Mouse (Mus musculus): ENCODE measurements at regions not wholly inside any gene's neighbourhood (a gene's known extent, or its start where the extent isn't known, plus 50 kb on each side); places are given as distances from the start of the nearest gene placed in this dataset.

DNA sequence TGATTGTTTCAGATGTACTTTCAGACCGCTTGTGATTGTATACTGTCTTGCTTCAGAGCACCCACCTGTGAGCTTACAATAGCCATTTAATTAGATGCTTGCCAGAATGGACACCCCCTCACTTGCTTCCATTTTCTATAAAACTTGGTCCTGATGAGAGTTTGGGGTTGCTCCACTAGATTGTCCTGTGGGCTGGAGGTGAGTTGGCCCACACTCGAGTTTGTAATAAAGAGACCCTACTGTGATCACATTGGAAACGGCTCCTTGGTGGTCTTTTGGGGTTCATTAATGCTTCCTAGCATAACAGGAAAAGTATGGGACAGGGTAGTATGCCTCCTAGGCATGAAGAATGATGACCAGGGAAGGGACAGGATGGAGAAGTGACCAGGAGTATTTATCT is 98.8 kb upstream of the Zfp648 start:
- no peak for DNase-seq
- no peak for TF ChIP-seq CTCF (IDR thresholded peaks at IDR 0.05; ENCODE audit: borderline replicate concordance, insufficient read depth, low read depth, low read length)
- TF ChIP-seq POLR2A (IDR thresholded peaks at IDR 0.05; ENCODE audit: borderline replicate concordance, insufficient read depth, low read length) = no peak
- 56% methylated on average over 3 of the region's 3 CpGs for WGBS
- Histone ChIP-seq H3K27me3 (ENCODE audit: control insufficient read depth, insufficient read depth, low read length) (no peaks in the 10 kb centered on the region), H3K4me3 (replicated peaks; ENCODE audit: insufficient read depth, low read depth, low read length) (no peak overlapping the region), H3K4me1 (ENCODE audit: control insufficient read depth, insufficient read depth, low read length) (peaks cover 9% of the 10 kb centered on the region; the same call in 1 of the 2 replicates), H3K27ac (ENCODE audit: insufficient read depth, low read length) (no peak overlapping the region; the same call in 1 of the 2 replicates)

DNA sequence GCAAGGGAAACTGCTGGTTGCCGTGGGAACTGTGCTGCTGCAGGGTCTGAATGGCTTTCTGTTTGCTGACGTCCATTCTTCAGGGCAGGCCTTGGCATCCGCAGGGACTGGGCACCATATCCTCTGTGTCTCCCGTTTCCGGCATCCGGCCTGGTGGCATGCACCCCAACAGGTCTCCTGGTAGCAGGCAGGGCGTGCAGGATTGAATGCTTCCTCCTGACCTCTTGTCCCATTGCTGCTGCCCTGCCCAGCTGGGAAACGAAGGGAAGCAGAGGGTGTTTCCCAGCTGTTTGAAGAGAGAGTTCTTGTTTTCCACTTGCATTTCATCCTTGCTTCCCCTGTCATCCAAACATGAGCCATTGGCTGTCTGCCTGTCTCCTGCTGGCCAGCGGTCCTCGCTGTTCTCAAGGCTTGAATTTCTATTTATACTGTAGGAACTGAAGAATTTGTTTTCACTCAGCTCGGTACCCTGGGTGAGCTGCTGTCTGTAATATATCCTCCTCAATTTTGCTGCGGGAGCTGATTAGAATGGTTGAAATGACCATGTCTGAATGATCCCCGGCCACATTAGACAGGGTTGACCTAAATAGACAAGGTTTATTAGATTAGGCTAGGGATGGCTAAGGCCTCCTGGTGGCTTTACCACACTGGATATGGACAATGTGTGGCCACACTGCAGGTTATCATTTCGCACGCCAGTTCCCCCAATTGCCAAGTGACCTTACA is 98.0 kb upstream of the Zfp648 start:
- WGBS = 12% methylated on average over 15 of the region's 15 CpGs
- TF ChIP-seq POLR2A (IDR thresholded peaks at IDR 0.05; ENCODE audit: borderline replicate concordance, insufficient read depth, low read length) = no peak
- no peak for TF ChIP-seq CTCF (IDR thresholded peaks at IDR 0.05; ENCODE audit: borderline replicate concordance, insufficient read depth, low read depth, low read length)
- H3K27me3 ChIP-seq (ENCODE audit: control insufficient read depth, insufficient read depth, low read length) = no peaks in the 10 kb centered on the region
- peaks cover 9% of the 10 kb centered on the region; the same call in 1 of the 2 replicates for H3K4me1 ChIP-seq (ENCODE audit: control insufficient read depth, insufficient read depth, low read length)
- peak overlapping the region; percentile 62; the same call in 1 of the 2 replicates for H3K27ac ChIP-seq (ENCODE audit: insufficient read depth, low read length)
- DNase-seq = peak; percentile 65 to 76
- no peak overlapping the region for H3K4me3 ChIP-seq (replicated peaks; ENCODE audit: insufficient read depth, low read depth, low read length)

DNA sequence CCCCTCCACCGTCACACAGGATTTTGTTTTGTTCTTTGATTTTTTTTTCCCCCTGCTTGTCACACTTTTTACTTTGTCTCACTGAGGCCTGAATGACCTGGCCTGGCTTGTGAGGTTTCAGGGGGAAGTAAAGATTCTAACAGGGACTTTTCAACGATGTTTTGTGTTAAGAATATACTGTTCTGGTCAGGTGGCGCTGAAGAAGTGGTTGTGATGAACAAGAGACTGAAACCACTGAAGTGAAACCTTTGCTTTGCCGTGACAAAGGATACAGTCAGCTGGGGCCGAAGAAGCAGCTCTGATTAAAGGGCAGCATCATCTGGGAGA is 97.4 kb upstream of the Zfp648 start:
- no peaks in the 10 kb centered on the region for H3K27me3 ChIP-seq (ENCODE audit: control insufficient read depth, insufficient read depth, low read length)
- TF ChIP-seq CTCF (IDR thresholded peaks at IDR 0.05; ENCODE audit: borderline replicate concordance, insufficient read depth, low read depth, low read length) = no peak
- no peak for TF ChIP-seq POLR2A (IDR thresholded peaks at IDR 0.05; ENCODE audit: borderline replicate concordance, insufficient read depth, low read length)
- DNase-seq = no peak
- 55% methylated on average over 5 of the region's 5 CpGs for WGBS
- no peak overlapping the region for H3K4me3 ChIP-seq (replicated peaks; ENCODE audit: insufficient read depth, low read depth, low read length)
- peaks cover 9% of the 10 kb centered on the region; the same call in 1 of the 2 replicates for H3K4me1 ChIP-seq (ENCODE audit: control insufficient read depth, insufficient read depth, low read length)
- H3K27ac ChIP-seq (ENCODE audit: insufficient read depth, low read length) = peak overlapping the region; percentile 62; the same call in 1 of the 2 replicates

DNA sequence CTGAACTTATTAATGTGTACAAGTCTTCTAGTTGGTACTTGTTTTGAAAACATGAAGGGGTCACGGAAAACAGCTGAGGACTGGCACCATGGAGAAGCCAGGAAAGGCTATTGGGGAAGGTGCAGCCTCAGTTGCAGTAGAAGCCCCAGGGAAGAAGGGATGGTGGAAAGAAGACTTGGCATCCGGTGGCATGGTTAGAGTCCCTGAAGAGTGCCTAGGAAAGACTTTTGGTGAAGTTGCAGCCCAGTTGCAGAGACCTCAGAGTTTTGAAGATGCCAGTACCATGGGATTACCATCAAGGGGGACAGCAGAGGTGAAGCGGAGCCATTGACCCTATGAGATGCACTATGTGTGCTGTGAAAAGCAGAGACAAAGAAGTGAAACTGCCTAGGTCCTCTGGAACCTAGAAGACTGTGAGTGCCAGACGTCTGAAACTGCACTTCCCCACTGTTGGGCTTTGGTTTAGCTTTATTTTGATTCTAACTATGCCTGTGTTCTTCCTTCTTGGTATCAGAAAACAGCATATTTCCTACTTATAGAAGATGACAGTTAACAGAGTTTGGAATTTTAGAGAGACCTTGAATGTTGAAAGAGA is 96.9 kb upstream of the Zfp648 start:
- DNase-seq = no peak
- no peak overlapping the region for H3K4me3 ChIP-seq (replicated peaks; ENCODE audit: insufficient read depth, low read depth, low read length)
- H3K4me1 ChIP-seq (ENCODE audit: control insufficient read depth, insufficient read depth, low read length) = peaks cover 9% of the 10 kb centered on the region; the same call in 1 of the 2 replicates
- no peaks in the 10 kb centered on the region for H3K27me3 ChIP-seq (ENCODE audit: control insufficient read depth, insufficient read depth, low read length)
- WGBS = 87% methylated on average over 4 of the region's 4 CpGs
- no peak overlapping the region; the same call in 1 of the 2 replicates for H3K27ac ChIP-seq (ENCODE audit: insufficient read depth, low read length)
- TF ChIP-seq POLR2A (IDR thresholded peaks at IDR 0.05; ENCODE audit: borderline replicate concordance, insufficient read depth, low read length) (no peak), CTCF (IDR thresholded peaks at IDR 0.05; ENCODE audit: borderline replicate concordance, insufficient read depth, low read depth, low read length) (no peak)

DNA sequence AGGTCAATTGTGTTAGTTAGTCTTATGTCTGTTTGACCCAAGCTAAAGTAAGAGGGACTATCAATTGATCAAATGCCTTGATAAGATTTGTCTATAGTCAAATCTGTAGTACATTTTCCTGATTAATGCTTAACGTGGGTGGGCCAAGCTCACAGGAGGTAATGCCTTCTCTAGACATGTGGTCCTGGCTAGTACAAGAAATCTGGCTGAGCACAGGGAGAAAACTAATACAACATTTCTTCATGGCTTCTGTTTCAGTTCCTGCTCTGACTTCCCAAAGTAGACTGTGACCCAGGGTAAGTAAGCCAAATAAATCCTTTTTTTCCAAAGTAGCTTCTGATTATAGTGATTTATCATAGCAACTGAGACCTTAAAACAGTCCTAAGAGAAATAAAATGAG is 96.2 kb upstream of the Zfp648 start:
- Histone ChIP-seq H3K4me1 (ENCODE audit: control insufficient read depth, insufficient read depth, low read length) (peaks cover 9% of the 10 kb centered on the region; the same call in 1 of the 2 replicates), H3K27ac (ENCODE audit: insufficient read depth, low read length) (no peak overlapping the region), H3K27me3 (ENCODE audit: control insufficient read depth, insufficient read depth, low read length) (no peaks in the 10 kb centered on the region), H3K4me3 (replicated peaks; ENCODE audit: insufficient read depth, low read depth, low read length) (no peak overlapping the region)
- no peak for DNase-seq
- TF ChIP-seq POLR2A (IDR thresholded peaks at IDR 0.05; ENCODE audit: borderline replicate concordance, insufficient read depth, low read length) (no peak), CTCF (IDR thresholded peaks at IDR 0.05; ENCODE audit: borderline replicate concordance, insufficient read depth, low read depth, low read length) (no peak)
- 72% methylated on average over 1 of the region's 1 CpGs for WGBS

DNA sequence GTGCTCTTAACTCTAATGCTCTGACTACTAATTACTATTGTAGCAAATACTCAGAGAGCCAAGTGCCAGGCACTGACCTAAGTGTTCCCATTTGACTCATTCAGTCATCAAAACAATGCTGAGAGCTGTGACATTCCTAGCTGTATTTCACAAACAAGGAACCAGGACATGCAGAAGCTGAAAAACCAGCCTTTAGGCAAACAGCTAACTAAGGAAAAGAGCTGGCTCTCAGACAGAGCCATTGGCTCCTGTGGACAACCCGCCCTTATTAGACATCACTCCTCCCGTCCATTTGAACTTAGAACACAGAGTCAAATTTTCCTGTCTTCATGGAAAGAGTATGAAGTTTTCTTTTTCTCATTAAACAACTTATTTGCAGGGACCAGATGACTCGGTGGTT is 88.5 kb upstream of the Zfp648 start:
- no peak overlapping the region for H3K27ac ChIP-seq (ENCODE audit: insufficient read depth, low read length)
- no peaks in the 10 kb centered on the region for H3K4me1 ChIP-seq (ENCODE audit: control insufficient read depth, insufficient read depth, low read length)
- H3K27me3 ChIP-seq (ENCODE audit: control insufficient read depth, insufficient read depth, low read length) = no peaks in the 10 kb centered on the region
- no peak for DNase-seq
- no peak overlapping the region for H3K4me3 ChIP-seq (replicated peaks; ENCODE audit: insufficient read depth, low read depth, low read length)
- 64% methylated on average over 3 of the region's 3 CpGs for WGBS
- TF ChIP-seq POLR2A (IDR thresholded peaks at IDR 0.05; ENCODE audit: borderline replicate concordance, insufficient read depth, low read length) (no peak), CTCF (IDR thresholded peaks at IDR 0.05; ENCODE audit: borderline replicate concordance, insufficient read depth, low read depth, low read length) (no peak)

DNA sequence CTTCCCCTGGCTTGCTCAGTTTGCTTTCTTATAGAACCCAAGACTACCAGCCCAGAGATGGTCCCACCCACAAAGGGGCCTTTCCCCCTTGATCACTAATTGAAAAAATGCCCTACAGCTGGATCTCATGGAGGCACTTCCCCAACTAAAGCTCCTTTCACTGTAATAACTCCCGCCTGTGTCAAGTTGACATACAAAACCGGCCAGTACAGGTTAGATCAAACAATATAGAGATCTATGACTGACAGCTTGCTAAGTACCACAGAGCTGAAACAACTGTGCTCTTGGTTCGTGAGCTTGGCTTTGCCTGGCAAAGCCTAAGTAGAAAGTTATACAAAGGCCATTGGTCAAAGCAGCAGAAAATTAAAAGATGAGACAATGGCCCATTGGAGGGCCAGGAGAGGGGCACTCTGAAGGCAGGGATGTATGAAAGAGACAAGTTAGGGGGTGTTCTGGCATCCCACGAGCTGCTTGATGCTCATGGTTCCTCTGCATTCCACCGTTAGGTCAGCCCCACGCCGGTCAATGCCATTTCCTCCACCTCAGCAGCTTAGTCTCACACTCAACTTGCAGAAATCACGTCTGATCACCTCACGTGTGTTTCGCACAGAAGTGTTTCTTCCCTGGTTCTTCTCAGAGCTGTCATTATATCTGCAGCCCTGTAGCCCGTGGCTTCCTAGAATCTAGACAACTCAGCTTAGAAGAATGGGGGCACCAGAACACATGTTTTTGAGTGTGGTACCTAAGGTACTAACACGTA is 87.5 kb upstream of the Zfp648 start:
- 89% methylated on average over 12 of the region's 12 CpGs for WGBS
- Histone ChIP-seq H3K4me1 (ENCODE audit: control insufficient read depth, insufficient read depth, low read length) (peaks cover 8% of the 10 kb centered on the region; the same call in 1 of the 2 replicates), H3K27ac (ENCODE audit: insufficient read depth, low read length) (no peak overlapping the region), H3K4me3 (replicated peaks; ENCODE audit: insufficient read depth, low read depth, low read length) (no peak overlapping the region), H3K27me3 (ENCODE audit: control insufficient read depth, insufficient read depth, low read length) (no peaks in the 10 kb centered on the region)
- TF ChIP-seq POLR2A (IDR thresholded peaks at IDR 0.05; ENCODE audit: borderline replicate concordance, insufficient read depth, low read length) (no peak), CTCF (IDR thresholded peaks at IDR 0.05; ENCODE audit: borderline replicate concordance, insufficient read depth, low read depth, low read length) (no peak)
- no peak for DNase-seq
